Mouse (Mus musculus): Measurements from ENCODE around the gene Syngr4. TPM values are rescaled to one million over a fixed set of nuclear protein-coding genes. Genes with fewer than 3 reads are reported as not detected.
A peak's percentile ranks its signal among the peaks of the same experiment; 100 is the strongest.
"Not testable (repeated sequence)": the region's sequence is repeated elsewhere in the genome, so short reads cannot be mapped to it uniquely, and the experiment has no call there.

The Syngr4 gene
- polyA plus RNA-seq (2011; ENCODE audit: insufficient read depth, insufficient read length, low read depth, missing spikeins) = 2.0 and 3.4 TPM in 2 replicates

- Histone ChIP-seq H3K36me3 (ENCODE audit: control insufficient read depth, insufficient read depth, low read length, poor library complexity, severe bottlenecking) (no peaks in the 10 kb centered on the region), H3K9ac (ENCODE audit: low read depth, poor library complexity, severe bottlenecking) (peak within 1 kb of the TSS; percentile 78), H3K27me3 (ENCODE audit: control insufficient read depth, insufficient read depth, low read length, poor library complexity, severe bottlenecking) (no peaks in the 10 kb centered on the region), H3K27ac (ENCODE audit: insufficient read depth, low read length) (peak within 1 kb of the TSS; percentile 83), H3K4me1 (ENCODE audit: control insufficient read depth, insufficient read depth, low read length) (no peaks in the 10 kb centered on the region), H3K9me3 (replicated peaks; ENCODE audit: control insufficient read depth, insufficient read depth, low read length, poor library complexity, severe bottlenecking) (no peaks in the 10 kb centered on the region), H3K4me3 (ENCODE audit: low read depth, low read length) (peak within 1 kb of the TSS; percentile 86)
- no peak for TF ChIP-seq EP300 (IDR thresholded peaks at IDR 0.05; ENCODE audit: insufficient read depth, low read depth, low read length)
- no peak for TF ChIP-seq CTCF (IDR thresholded peaks at IDR 0.05; ENCODE audit: low read depth, low read length)
- TF ChIP-seq POLR2A (IDR thresholded peaks at IDR 0.05; ENCODE audit: insufficient read depth, low read length) = peak; percentile 55
Measured at GRCm38 (mm10) chr7:45896517-45897257, at the start of gene Syngr4, which contains the start of gene Tmem143. Gene Syngr4, minus strand, starts transcription at chr7:45896714. Gene Tmem143, plus strand, starts transcription at chr7:45896941.

GRCm38 (mm10) chr7:45943280-45943679 lies 46.8 kb upstream of the Syngr4 start:
- not testable (repeated sequence) for H3K27me3 ChIP-seq (ENCODE audit: control insufficient read depth, insufficient read depth, low read length, poor library complexity, severe bottlenecking); H3K27ac ChIP-seq (ENCODE audit: insufficient read depth, low read length); H3K9ac ChIP-seq (ENCODE audit: low read depth, poor library complexity, severe bottlenecking); H3K9me3 ChIP-seq (replicated peaks; ENCODE audit: control insufficient read depth, insufficient read depth, low read length, poor library complexity, severe bottlenecking); H3K4me1 ChIP-seq (ENCODE audit: control insufficient read depth, insufficient read depth, low read length); H3K4me3 ChIP-seq (ENCODE audit: low read depth, low read length); H3K36me3 ChIP-seq (ENCODE audit: control insufficient read depth, insufficient read depth, low read length, poor library complexity, severe bottlenecking)

GRCm38 (mm10) chr7:45941986-45942385 lies 45.5 kb upstream of the Syngr4 start:
- Histone ChIP-seq H3K4me1 (ENCODE audit: control insufficient read depth, insufficient read depth, low read length) (no peaks in the 10 kb centered on the region), H3K4me3 (ENCODE audit: low read depth, low read length) (no peak overlapping the region), H3K27me3 (ENCODE audit: control insufficient read depth, insufficient read depth, low read length, poor library complexity, severe bottlenecking) (no peaks in the 10 kb centered on the region), H3K36me3 (ENCODE audit: control insufficient read depth, insufficient read depth, low read length, poor library complexity, severe bottlenecking) (no peaks in the 10 kb centered on the region), H3K9ac (ENCODE audit: low read depth, poor library complexity, severe bottlenecking) (no peak overlapping the region), H3K27ac (ENCODE audit: insufficient read depth, low read length) (no peak overlapping the region), H3K9me3 (replicated peaks; ENCODE audit: control insufficient read depth, insufficient read depth, low read length, poor library complexity, severe bottlenecking) (no peaks in the 10 kb centered on the region)
- TF ChIP-seq POLR2A (IDR thresholded peaks at IDR 0.05; ENCODE audit: insufficient read depth, low read length) (no peak), EP300 (IDR thresholded peaks at IDR 0.05; ENCODE audit: insufficient read depth, low read depth, low read length) (no peak), CTCF (IDR thresholded peaks at IDR 0.05; ENCODE audit: low read depth, low read length) (no peak)

GRCm38 (mm10) chr7:45939836-45940235 lies 43.3 kb upstream of the Syngr4 start:
- Histone ChIP-seq H3K9me3 (replicated peaks; ENCODE audit: control insufficient read depth, insufficient read depth, low read length, poor library complexity, severe bottlenecking) (no peaks in the 10 kb centered on the region), H3K27me3 (ENCODE audit: control insufficient read depth, insufficient read depth, low read length, poor library complexity, severe bottlenecking) (no peaks in the 10 kb centered on the region), H3K4me3 (ENCODE audit: low read depth, low read length) (no peak overlapping the region), H3K9ac (ENCODE audit: low read depth, poor library complexity, severe bottlenecking) (no peak overlapping the region), H3K4me1 (ENCODE audit: control insufficient read depth, insufficient read depth, low read length) (no peaks in the 10 kb centered on the region), H3K36me3 (ENCODE audit: control insufficient read depth, insufficient read depth, low read length, poor library complexity, severe bottlenecking) (no peaks in the 10 kb centered on the region), H3K27ac (ENCODE audit: insufficient read depth, low read length) (no peak overlapping the region)
- TF ChIP-seq EP300 (IDR thresholded peaks at IDR 0.05; ENCODE audit: insufficient read depth, low read depth, low read length) (no peak), CTCF (IDR thresholded peaks at IDR 0.05; ENCODE audit: low read depth, low read length) (no peak), POLR2A (IDR thresholded peaks at IDR 0.05; ENCODE audit: insufficient read depth, low read length) (no peak)

- H3K27ac ChIP-seq (ENCODE audit: insufficient read depth, low read length) = no peak overlapping the region
- H3K9me3 ChIP-seq (replicated peaks; ENCODE audit: control insufficient read depth, insufficient read depth, low read length, poor library complexity, severe bottlenecking) = no peaks in the 10 kb centered on the region
- H3K9ac ChIP-seq (ENCODE audit: low read depth, poor library complexity, severe bottlenecking) = no peak overlapping the region
- TF ChIP-seq CTCF (IDR thresholded peaks at IDR 0.05; ENCODE audit: low read depth, low read length) (peak; percentile 73), POLR2A (IDR thresholded peaks at IDR 0.05; ENCODE audit: insufficient read depth, low read length) (no peak)
- H3K4me3 ChIP-seq (ENCODE audit: low read depth, low read length) = no peak overlapping the region
- H3K27me3 ChIP-seq (ENCODE audit: control insufficient read depth, insufficient read depth, low read length, poor library complexity, severe bottlenecking) = no peaks in the 10 kb centered on the region
- H3K36me3 ChIP-seq (ENCODE audit: control insufficient read depth, insufficient read depth, low read length, poor library complexity, severe bottlenecking) = no peaks in the 10 kb centered on the region
- no peaks in the 10 kb centered on the region for H3K4me1 ChIP-seq (ENCODE audit: control insufficient read depth, insufficient read depth, low read length)
Measured at GRCm38 (mm10) chr7:45935114-45935513, 38.6 kb upstream of the Syngr4 start.

GRCm38 (mm10) chr7:45933766-45934165 lies 37.3 kb upstream of the Syngr4 start:
- not testable (repeated sequence) for H3K27me3 ChIP-seq (ENCODE audit: control insufficient read depth, insufficient read depth, low read length, poor library complexity, severe bottlenecking); H3K9ac ChIP-seq (ENCODE audit: low read depth, poor library complexity, severe bottlenecking); H3K9me3 ChIP-seq (replicated peaks; ENCODE audit: control insufficient read depth, insufficient read depth, low read length, poor library complexity, severe bottlenecking); H3K36me3 ChIP-seq (ENCODE audit: control insufficient read depth, insufficient read depth, low read length, poor library complexity, severe bottlenecking); H3K4me3 ChIP-seq (ENCODE audit: low read depth, low read length); H3K4me1 ChIP-seq (ENCODE audit: control insufficient read depth, insufficient read depth, low read length); H3K27ac ChIP-seq (ENCODE audit: insufficient read depth, low read length)

Measured in ES-Bruce4 (cell line).